Mouse (Mus musculus) lung, postnatal 10 days (tissue): ENCODE data around the gene Ptp4a2.
"Not testable (repeated sequence)": the region's sequence is repeated elsewhere in the genome, so short reads cannot be mapped to it uniquely, and the experiment has no call there.

Experiments used
- DNase-seq: peaks from one replicate; pipeline ENCODE4 v3.0.0; 2021

The Ptp4a2 gene

DNA sequence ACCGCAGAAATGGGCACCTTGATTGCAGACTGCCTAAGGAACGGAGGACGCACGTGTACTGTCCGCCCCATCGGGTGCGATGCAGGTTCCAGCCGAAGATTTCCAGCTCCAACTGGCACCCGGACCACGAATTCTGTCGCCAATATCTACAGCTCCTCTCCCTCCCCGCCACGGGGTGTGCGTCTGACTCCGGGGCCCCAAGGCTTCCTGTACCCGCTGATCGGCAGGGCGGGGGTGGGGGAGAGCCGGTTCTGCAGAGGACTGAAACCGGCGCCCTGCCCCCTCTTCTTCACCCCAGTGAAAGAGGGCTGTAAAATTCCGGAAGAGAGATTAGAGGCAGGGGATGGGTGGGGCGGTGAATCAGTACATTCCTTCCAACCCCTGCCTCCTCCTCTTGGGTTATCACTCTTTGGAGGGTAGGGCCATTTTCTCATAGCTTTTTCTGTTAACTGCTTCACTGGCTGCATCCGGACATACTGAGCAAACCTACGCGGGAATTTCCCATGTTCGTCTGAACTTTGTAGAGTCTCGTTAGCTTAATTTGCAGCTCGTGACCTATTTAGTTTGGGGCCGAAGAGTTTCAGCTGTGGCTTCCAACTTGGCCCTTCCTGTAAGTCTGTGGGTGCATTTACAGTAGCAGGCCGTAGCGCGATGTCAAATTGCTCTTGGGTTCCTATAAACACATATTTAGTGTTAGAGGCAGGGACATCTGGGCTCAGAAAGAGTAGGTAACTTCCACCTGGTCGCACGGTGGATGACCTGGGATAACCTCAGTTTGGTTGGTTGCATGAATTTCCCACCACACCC, at the start of gene Ptp4a2:
TSS of gene Ptp4a2 (plus strand) at position 422 of the 807 bp plus-strand sequence.
- DNase-seq, result peak; percentile 84

DNA sequence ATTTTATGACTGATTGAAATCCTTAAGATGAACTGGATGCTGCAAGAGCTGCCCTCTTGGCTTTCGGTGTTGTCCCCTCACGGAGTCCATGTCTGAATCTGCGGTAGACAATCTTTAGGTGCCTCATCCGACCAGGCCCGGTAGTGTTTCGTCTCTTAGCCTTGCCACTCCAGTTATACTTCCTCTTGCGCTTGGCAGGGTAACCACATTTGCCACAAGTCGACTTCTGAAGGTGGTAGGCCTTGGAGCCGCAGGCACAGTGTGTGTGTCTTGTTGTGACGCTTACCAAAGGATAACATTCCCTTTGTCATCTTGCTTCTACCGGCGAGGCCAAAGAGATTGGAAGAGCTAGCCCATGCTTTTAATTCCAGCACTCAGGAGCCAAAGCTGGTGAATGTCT, 49.4 kb upstream of the Ptp4a2 start:
- DNase-seq, result no peak

DNA sequence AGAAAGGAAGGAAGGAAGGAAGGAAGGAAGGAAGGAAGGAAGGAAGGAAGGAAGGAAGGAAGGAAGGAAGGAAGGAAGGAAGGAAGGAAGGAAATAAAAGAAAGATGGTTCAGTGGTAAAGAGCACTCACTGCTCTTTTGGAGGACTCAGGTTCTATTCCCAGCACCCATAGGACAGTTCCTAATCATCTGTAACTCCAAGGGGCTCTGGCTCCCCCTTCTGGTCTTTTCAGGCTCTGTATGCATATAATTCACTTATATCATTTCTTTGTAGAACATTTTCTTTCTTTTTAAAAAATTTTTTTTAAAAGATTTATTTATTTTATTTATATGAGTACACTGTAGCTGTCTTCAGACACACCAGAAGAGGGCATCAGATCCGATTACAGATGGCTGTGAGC, 48.5 kb upstream of the Ptp4a2 start:
- DNase-seq, result not testable (repeated sequence)

DNA sequence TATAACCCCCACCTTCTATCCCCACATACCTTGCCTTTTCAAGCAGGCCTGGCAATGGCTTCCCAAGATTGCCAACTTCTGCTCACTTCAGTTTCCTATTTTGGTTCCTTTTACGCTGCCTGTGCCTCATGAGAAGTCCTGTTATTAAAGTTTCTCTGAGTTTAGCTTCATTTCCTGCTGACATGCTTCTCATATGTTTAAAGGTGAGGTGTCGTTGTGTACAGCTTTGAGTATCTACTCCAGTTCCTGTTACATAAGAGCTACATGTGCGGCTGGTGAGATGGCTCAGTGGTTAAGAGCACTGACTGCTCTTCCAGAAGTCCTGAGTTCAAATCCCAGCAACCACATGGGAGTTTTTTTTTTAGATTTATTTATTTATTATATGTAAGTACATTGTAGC, 45.7 kb upstream of the Ptp4a2 start:
- no peak for DNase-seq

GRCm38 (mm10) chr4:129767782-129768181, 43.2 kb upstream of the Ptp4a2 start:
- no peak for DNase-seq

DNA sequence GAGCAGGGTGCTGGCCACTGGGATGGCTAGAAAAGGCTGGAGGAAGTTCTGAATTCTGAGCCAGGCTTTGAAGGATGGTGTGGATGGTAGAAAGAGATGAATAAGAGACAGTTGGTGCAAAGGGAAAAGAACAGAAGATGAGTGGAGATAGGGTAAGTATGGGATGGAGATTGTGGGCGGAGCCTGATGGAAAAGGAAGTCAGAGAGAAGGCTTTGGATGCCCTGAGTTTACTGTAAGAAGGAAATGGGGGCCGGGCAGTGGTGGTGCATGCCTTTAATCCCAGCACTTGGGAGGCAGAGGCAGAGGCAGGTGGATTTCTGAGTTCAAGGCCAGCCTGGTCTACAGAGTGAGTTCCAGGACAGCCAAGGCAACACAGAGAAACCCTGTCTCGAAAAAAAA, 42.3 kb upstream of the Ptp4a2 start:
- DNase-seq, result not testable (repeated sequence)

DNA sequence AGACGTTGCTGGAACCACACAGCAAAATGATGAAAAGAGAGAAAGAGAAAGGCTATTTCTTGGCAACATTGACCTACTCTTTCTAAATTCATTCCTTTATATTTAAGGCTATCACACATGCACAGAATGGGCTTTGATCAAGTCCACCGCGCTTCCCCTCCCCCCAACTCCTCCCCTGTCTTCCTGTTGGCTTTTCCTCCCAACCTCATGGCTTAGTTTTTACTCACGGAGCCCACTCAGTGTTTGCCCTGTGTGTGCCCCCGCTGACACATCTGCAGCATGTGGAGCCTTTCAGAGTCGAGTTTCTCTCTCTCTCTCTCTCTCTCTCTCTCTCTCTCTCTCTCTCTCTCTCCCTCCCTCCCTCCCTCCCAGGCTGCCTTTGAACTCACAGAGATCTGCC, 40.4 kb upstream of the Ptp4a2 start:
- DNase-seq, result no peak

DNA sequence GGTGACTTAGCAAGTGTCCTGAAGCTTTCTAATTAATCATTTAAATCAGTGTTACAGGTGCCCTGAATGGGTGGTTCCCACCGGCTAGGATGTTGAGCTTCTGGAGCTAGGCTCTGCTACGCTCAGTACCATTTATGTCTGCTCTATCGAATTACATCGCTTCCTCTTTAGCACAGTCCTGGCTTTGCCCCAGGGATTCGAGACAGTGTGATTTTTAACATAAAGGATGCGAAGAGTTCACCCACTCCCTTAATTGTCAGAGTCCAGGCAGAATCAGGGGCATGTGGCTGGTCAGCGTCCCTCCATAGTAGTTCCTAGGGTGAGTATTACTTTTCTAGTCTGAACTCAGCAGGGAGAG, 39.7 kb upstream of the Ptp4a2 start:
- DNase-seq, result no peak

DNA sequence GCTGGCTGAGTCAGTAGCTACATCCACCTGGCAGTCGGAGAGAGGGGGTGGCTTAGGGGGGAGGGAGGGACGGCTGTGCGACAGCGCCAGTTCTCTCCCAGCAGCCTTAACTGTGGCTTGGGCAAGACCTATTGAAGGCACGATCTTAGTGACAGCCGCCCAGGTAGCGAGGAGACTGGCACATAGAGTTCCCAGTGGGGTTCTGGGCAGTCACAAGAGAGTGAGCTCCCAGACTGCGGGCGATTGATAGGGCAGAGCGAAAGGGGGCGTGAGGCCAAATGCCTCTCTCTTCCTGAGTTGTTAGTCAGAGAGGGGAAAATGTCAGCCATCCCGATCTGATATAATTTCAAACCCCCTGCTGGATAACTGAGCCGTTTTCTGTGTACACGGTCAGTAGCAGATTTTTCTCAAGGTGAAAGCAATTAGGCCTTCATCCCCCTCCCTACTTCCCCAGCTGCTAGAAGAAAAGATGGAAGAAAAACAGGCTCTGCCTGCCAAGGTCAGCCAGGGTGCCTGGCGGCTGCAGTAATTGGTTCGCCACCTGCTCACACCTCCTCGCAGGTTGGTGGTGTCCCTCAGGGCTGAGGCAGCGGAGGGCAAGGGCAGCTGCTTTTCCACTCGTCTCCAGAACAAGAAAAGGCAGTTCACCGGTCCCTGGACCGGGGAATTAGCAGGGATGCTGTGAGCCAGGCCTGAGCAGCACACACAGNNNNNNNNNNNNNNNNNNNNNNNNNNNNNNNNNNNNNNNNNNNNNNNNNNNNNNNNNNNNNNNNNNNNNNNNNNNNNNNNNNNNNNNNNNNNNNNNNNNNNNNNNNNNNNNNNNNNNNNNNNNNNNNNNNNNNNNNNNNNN, 39.1 kb upstream of the Ptp4a2 start:
- DNase-seq, result no peak

- DNase-seq, result peak; percentile 68
These were observed 28.9 kb upstream of the Ptp4a2 start for GRCm38 (mm10) chr4:129781881-129782675.

DNA sequence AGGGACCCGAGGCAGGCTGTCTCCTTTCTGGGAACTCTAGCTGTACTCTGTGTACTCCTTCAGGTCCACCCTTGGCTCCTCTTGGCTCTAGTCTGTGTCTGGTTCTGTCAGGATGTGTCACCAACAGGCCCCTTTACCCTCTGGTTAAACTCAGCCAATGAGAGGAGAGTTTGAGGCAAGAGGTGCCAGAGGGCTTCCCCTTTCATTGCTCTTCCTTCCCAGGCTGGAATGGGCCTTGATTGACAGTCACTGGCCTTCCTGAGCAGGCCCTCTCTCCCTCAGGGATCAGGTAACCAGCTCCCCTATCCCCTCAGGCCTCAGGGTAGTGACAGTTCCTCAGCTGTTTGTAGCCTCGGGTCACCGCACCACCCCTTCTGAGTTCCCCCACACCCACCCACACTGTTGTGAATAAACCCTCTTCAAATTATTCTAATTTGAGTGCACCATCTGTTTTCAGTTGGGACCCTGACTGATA, 28.1 kb upstream of the Ptp4a2 start:
- peak; percentile 22 for DNase-seq

DNA sequence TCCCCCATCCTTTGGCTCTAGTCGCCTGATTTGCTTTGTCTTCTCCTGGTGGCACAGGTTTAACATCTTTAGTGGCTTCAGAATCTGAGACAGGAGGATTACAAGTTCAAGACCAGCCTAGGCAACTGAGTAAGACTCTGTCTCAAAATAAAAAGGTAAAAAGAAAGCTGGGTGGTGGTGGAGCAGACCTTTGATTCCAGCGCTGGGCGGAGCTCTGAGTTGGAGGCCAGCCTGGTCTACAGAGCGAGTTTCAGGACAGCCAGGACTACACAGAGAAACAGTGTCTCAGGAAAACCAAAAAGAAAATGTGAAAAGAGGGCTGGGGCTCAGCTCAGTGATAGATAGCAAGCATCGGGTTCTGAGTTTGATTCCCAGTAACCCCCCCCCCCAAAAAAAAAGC, 27.5 kb upstream of the Ptp4a2 start:
- DNase-seq, result no peak

DNA sequence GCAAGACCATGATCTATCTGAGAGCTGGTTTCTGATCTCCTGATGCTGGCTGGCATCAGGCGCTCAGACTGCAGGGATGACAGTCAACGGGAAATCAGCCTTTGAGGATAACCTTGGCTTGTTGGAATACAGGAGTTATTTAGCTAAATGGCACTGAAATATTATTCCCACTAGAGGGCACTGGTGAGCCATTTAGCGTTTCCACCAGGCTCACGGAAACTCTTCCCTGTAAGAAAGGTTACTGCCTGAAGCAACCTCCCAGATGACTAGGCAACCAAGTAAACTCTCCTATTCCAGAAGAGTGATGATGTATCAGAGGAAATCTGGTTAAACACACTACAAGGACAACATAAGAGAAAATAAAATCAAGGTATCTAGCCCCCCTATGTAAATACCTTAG, 25.8 kb upstream of the Ptp4a2 start:
- peak; percentile 87 for DNase-seq

DNA sequence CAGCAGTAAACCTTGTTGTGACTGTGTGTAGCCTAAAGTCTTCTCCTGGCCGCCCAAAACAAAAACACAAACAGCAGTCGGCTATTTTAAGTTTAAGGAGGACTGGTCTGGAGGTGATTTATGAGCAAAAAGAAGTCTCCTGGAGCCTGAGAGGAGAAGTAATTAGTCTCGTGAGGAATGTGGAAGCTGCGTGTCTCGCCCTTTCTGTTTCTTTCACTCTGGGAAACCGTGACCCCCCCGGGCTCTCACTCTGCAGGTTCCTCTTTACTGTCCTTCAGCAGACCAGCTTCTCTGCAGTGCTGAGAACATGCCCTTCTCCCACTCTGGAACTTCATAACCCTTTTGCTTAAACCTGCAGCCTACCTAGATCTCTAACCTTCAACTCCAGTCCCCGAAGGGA, 22.3 kb upstream of the Ptp4a2 start:
- DNase-seq, result no peak

GRCm38 (mm10) chr4:129789635-129790034, 21.4 kb upstream of the Ptp4a2 start:
- DNase-seq, result no peak

DNA sequence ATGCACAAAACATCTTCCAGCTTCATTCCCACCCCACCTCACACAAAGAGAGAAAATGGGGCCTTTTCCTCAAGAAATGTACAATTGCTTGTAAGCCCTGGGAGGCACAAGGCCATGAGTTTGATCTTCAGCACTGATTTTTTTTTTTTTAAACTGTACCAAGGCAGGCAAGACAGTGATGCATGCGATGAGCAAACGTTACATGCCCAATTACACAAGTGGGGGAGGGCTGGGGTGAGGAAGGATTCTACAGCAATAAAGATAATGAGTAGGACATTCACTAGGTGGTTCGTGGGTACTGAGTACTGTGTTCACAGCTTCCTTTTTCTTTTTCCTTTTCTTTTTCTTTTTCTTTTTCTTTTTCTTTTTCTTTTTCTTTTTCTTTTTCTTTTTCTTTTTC, 20.5 kb upstream of the Ptp4a2 start:
- DNase-seq, result no peak

- no peak for DNase-seq
These were observed 19.6 kb upstream of the Ptp4a2 start for GRCm38 (mm10) chr4:129791399-129791798.

GRCm38 (mm10) chr4:129792666-129793202, 18.3 kb upstream of the Ptp4a2 start:
- DNase-seq, result no peak

DNA sequence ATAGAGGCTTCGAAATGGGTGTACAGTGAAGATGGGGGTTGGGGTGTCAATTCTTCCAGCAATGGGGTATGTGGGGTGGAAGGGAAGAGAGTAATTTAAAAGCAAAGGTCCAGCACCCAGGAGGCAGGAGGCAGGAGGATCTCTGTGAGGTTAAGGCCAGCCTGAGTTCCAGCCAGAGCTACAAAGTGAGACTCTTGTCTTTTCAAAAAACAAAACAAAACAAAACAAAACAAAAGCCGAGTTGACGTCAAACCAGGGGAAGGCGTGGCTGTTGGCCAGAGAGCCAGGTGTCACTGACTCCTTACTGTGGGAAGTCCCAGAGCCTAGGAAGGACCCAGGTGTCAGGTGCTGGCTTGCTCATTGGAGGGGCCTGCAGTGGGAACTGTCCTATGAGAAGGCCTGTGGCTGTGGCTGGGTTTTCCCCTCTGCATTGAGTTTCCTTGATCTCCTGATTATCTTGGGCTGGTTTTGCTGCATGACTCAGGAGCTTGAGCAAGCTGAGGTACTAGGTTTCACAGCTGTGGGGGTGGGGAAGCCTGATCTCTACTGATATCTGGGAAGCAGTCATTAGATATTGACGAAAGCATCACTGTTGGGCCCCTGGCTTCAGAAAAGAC, 17.2 kb upstream of the Ptp4a2 start:
- DNase-seq, result peak; percentile 36

DNA sequence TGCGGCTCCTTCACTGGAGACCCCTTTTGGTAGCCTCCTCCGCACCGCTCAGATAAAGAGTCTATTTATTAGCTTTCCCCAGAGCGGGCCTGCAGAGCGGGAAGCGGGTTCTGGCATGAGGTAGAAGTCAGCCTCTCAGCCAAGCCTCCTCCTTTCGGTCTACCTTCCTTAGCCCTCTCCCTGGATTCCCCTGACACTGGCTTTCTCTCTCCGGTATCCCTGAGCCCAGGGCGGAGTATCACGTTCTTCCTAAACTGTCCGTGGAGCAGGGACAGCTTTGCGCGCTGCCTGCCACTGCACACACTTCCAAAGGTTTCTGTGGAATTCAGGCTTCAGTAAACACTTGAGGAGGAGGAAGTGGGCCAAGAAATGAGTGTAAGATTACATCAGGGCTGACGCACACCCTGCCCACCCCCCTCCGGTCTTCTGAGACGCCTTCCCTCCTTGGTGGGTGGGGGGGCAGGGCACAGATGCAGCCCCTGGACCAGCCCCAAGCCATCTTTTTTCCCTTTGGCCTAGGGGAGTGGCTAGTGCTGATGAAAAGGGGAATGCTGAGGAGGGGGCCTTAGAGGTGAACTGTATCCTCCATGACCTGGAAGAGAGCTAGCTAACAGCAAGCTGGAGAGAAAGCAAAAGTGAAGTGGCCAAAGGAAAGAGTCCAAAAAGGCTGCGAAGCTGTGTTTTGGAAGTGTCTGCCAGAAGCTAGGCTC, 15.7 kb upstream of the Ptp4a2 start:
- peak; percentile 92 for DNase-seq

DNA sequence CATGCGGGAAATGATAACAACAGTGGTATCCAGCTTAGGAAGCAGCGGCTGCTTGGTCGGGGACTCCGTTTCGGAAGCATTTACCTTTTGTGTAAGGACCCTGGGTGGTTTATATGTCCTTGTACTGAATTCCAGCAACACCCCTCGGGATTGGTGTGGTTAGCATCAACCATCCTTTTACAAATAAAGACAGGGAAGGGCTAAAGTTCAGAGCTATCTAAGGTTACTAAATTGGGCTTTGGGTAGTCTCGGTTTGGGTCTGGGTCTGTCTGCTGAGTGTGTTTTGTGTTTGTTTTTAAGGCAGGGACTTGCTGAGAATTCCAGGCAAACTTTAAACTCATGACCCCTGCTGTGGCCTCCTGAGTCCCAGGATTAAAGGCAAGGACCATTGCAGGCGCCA, 15.2 kb upstream of the Ptp4a2 start:
- DNase-seq, result no peak

GRCm38 (mm10) chr4:129797985-129798384, 13.0 kb upstream of the Ptp4a2 start:
- no peak for DNase-seq
